Mouse (Mus musculus) ES-Bruce4 (cell line): Measurements from ENCODE around the gene Zfpm1. TPM values are rescaled to one million over a fixed set of nuclear protein-coding genes. Genes with fewer than 3 reads are reported as not detected.

Experiments
- H3K27ac ChIP-seq: 2 replicates; pipeline ENCODE4 v1.5.1; 2012; ENCODE audit warnings: low read length, inconsistent platforms; ENCODE audit not compliant: insufficient read depth
- H3K27me3 ChIP-seq: 2 replicates; pipeline ENCODE4 v1.6.1; 2012; ENCODE audit warnings: mild to moderate bottlenecking, low read length, inconsistent platforms; ENCODE audit not compliant: control insufficient read depth, poor library complexity, insufficient read depth, severe bottlenecking
- H3K36me3 ChIP-seq: 2 replicates; pipeline ENCODE4 v1.6.1; 2012; ENCODE audit warnings: inconsistent platforms, mild to moderate bottlenecking, low read length, moderate library complexity; ENCODE audit not compliant: control insufficient read depth, poor library complexity, insufficient read depth, severe bottlenecking
- H3K4me1 ChIP-seq: one replicate; pipeline ENCODE4 v1.8.1; 2011; ENCODE audit warnings: low read length; ENCODE audit not compliant: control insufficient read depth, insufficient read depth
- H3K4me3 ChIP-seq: 2 replicates; pipeline ENCODE4 v1.5.1; 2011; ENCODE audit warnings: low read depth, mild to moderate bottlenecking, low read length
- H3K9ac ChIP-seq: 2 replicates; pipeline ENCODE4 v1.6.1; 2012; ENCODE audit warnings: low read depth, mild to moderate bottlenecking, inconsistent platforms; ENCODE audit not compliant: poor library complexity, severe bottlenecking
- H3K9me3 ChIP-seq: replicated peaks from 2 replicates; pipeline ENCODE4 v1.6.1; 2012; ENCODE audit warnings: mild to moderate bottlenecking, low read length, inconsistent platforms; ENCODE audit not compliant: control insufficient read depth, poor library complexity, insufficient read depth, severe bottlenecking
- CTCF ChIP-seq: IDR thresholded peaks from one replicate; pipeline ENCODE4 v1.8.1; 2011; ENCODE audit warnings: low read depth, low read length
- EP300 ChIP-seq: IDR thresholded peaks from 2 replicates; pipeline ENCODE4 v1.6.1; 2011; ENCODE audit warnings: low read depth, low read length; ENCODE audit not compliant: insufficient read depth
- POLR2A ChIP-seq: IDR thresholded peaks from one replicate; pipeline ENCODE4 v1.8.1; 2011; ENCODE audit warnings: low read length; ENCODE audit not compliant: insufficient read depth
- polyA plus RNA-seq: library from polyadenylated mRNA; stranded (reverse); fragments of >200 nt; gene quantifications from 2 replicates; pipeline ENCODE4 v1.2.4, GENCODE M21; 2011; ENCODE audit warnings: low read depth; ENCODE audit not compliant: missing spikeins, insufficient read depth, insufficient read length

Gene Zfpm1
- polyA plus RNA-seq, 1 experiment = 15.5 TPM

DNA sequence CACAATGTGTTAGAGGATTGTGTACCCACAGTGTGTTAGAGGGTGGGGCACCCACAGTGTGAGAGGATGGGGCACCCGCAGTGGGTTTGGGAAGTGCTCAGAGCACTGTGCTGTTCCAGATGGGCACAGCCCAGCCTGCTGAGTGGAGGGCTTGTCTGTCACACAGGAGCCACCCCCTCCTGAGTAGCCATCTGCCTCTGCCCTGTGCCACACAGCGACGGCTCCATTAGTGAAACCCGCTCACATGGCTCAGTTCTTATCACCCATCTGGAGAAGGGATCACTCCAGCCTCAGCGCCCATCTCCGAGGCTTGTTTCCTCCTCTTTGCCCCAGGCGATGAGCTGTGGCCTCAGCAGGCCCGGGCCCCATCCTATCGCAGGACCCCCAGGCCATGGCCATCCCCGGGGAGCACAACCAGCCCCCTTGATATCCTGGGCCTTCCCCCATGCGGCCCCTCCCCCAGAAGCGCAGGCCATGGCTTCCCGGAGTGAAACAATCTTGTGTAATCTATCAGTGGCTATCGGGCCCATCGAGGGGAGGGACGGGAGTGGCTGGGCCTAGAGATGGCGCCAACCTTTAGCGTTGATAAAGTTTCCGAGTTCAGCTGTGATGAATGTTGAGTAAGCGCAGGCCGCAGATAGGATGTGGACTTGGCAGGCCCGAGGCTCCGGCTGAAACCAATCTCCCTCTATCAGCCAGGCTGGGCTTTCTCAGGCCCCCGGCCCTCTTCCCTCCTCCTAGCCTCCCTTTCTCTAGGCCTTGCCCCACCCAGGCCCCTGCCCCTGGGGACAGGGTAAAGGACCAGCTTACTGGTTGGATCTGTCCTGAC lies 14.4 kb downstream of the Zfpm1 start:
- Histone ChIP-seq H3K9me3 (no peaks in the 10 kb centered on the region), H3K36me3 (no peaks in the 10 kb centered on the region), H3K4me1 (no peaks in the 10 kb centered on the region), H3K27ac (no peak overlapping the region), H3K27me3 (no peaks in the 10 kb centered on the region), H3K4me3 (no peak overlapping the region), H3K9ac (no peak overlapping the region)
- TF ChIP-seq CTCF = no peak
- TF ChIP-seq EP300 = no peak
- TF ChIP-seq POLR2A = no peak

DNA sequence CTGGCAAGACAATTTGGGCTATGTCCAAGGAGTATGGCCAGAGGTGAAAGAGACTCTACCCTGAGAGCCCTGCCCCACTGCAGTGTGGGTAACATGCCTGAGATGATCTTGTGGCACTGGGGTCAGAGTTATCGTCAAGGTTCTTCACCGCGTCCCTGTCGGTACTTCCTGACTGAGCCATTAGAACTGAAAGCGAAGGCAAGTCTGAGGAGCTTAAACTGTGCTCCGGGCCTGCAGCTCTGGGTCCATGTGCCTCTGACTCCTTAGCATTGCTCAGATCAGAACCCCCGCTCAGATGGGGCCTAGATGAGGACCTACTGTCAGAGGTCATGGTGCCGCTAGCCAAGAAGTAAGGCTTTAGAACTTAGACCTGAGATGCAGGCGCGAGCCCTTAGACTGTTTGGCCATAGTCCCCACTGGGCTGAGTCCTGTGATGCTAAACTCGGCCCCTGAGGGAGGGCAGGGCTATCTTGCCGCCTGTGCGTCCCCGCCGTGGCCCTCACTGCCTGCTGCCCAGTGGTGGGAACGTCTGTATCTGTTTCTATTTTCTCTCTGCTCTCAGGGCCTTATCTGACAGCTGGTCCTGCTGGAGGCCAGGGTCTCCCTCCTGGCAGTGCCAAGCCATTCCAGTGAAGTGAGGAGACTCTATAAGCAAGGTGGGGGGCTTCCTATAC lies 17.8 kb downstream of the Zfpm1 start:
- Histone ChIP-seq H3K9ac (no peak overlapping the region), H3K36me3 (no peaks in the 10 kb centered on the region), H3K9me3 (no peaks in the 10 kb centered on the region), H3K27me3 (no peaks in the 10 kb centered on the region), H3K27ac (no peak overlapping the region), H3K4me1 (no peaks in the 10 kb centered on the region), H3K4me3 (no peak overlapping the region)
- no peak for TF ChIP-seq EP300
- TF ChIP-seq CTCF = no peak
- TF ChIP-seq POLR2A = no peak

DNA sequence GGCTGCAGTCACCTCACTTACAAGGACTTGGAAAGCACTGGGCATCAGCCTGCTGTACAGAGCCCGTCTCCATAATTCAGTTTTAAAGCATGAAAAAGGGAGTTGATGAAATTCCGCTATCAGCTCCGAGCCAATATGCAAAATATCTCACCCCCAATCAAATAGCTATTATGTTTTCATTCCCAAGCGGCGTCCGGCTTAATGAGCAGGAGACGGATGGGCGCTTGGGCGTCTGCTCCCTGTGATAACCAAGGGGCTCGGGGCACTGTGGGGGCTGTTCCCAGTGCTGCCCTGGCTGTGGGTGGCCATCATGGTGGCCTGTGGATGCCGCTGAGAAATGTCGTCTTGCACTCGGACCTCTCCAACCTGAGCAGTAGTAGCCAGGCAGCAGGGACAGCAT lies 19.1 kb downstream of the Zfpm1 start:
- TF ChIP-seq POLR2A (no peak), CTCF (no peak), EP300 (no peak)
- Histone ChIP-seq H3K4me1 (no peaks in the 10 kb centered on the region), H3K27me3 (no peaks in the 10 kb centered on the region)

DNA sequence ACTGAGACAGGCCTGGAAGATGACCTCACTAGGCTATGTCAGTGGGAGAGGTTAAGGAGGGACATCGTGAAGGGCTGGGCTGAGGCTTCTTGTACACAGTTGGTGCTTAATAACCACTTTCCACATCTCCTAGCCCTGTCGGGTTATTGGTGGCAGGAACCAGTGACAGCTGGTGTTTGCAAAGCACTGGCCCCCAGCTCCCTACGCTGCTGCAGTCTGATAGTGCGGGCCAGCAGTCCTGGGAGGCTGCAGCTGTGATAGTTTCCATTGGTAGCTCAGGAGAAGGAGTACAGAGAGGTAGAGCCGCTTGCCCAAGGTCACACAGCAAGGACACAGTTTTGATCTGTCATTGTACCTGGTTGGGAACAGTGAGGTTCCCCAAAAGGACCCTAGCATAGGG lies 19.9 kb downstream of the Zfpm1 start:
- Histone ChIP-seq H3K9ac (no peak overlapping the region), H3K36me3 (no peaks in the 10 kb centered on the region), H3K4me1 (no peaks in the 10 kb centered on the region), H3K9me3 (no peaks in the 10 kb centered on the region), H3K27me3 (no peaks in the 10 kb centered on the region), H3K4me3 (no peak overlapping the region), H3K27ac (no peak overlapping the region)
- TF ChIP-seq POLR2A (no peak), CTCF (no peak), EP300 (no peak)

More for the DNA sequence above, 19.1 kb downstream of the Zfpm1 start:
- no peak overlapping the region for H3K4me3 ChIP-seq
- no peak overlapping the region for H3K9ac ChIP-seq
- no peaks in the 10 kb centered on the region for H3K9me3 ChIP-seq
- H3K27ac ChIP-seq = no peak overlapping the region
- no peaks in the 10 kb centered on the region for H3K36me3 ChIP-seq

DNA sequence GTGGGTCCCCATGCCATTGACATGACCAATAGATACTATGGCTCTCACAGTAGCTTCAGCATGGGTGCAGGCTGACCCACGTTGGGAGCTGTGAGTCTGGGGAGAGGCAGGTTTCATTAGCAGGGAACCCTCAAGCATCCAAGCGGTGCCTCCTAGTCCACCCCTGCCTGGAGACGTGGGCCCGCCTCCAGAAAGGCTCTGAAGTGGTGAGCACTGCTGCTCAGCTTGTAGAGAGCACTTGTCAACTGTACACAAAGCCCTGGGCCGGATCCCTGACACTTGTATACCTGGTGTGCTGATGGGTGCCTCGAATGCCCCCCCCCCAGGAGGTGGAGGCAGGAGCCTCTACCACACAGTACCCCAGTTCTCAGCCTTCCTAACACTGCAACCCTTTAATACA lies 21.5 kb downstream of the Zfpm1 start:
- Histone ChIP-seq H3K9me3 (no peaks in the 10 kb centered on the region), H3K27me3 (no peaks in the 10 kb centered on the region), H3K9ac (no peak overlapping the region), H3K27ac (no peak overlapping the region), H3K4me3 (no peak overlapping the region), H3K4me1 (no peaks in the 10 kb centered on the region), H3K36me3 (no peaks in the 10 kb centered on the region)
- TF ChIP-seq EP300 (no peak), POLR2A (no peak), CTCF (no peak)

DNA sequence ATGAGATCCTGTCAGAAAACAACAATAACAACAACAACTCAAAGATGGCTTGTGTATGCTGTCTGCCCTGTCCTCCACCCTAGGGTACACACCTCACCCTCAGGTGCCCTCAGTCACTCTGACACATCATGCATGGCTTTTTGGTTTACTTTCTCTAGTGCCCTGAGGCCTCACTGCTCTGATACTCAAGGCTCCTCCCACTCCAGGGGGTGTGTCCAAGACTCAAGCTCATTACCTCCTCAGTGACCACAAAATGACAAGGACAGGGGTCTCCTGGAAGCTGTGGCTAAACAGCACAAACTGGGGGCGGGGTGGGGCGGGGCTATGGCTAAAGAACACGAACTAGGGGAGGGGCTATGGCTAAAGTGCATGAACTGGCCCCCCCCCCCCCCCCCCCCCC lies 22.1 kb downstream of the Zfpm1 start:
- Histone ChIP-seq H3K4me1 (no peaks in the 10 kb centered on the region), H3K36me3 (no peaks in the 10 kb centered on the region), H3K9ac (no peak overlapping the region), H3K27ac (no peak overlapping the region), H3K9me3 (no peaks in the 10 kb centered on the region), H3K27me3 (no peaks in the 10 kb centered on the region), H3K4me3 (no peak overlapping the region)
- TF ChIP-seq POLR2A (no peak), CTCF (no peak), EP300 (no peak)
